Mouse (Mus musculus) kidney, adult 9 months (tissue): ENCODE data around the gene Bmp4.

Source experiments
- DNase-seq: peaks from one replicate; pipeline ENCODE4 v3.0.0; 2022

The Bmp4 gene

DNA sequence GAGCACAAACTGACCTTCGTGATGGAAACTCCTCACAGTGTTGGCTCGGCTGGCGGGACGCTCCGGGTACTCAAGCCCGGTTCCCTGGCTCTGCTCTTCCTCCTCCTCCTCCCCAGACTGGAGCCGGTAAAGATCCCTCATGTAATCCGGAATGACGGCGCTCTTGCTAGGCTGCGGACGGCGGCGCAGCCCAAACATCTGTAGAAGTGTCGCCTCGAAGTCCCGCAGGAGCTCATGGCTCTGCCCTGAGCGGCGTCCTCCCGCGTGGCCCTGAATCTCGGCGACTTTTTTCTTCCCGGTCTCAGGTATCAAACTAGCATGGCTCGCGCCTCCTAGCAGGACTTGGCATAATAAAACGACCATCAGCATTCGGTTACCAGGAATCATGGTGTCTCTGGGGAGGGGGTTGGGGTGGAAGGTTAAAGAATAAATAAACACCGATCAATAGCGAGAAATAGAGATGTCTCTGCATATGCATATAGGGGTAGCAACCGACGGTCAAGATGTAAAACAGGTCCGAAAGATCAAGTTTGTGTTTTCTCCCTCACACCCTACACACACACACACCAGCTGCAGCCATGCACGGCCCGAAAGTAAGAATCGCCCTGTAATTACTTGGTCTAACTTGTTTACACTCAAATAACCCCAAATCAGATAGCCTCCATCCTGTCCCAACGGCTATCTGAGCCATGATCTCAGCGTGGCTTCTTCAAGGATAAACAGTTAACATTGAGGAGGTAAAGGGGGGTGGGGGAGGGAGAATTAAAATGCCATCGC, 4.6 kb downstream of the Bmp4 start:
- DNase-seq: peak; percentile 42

DNA sequence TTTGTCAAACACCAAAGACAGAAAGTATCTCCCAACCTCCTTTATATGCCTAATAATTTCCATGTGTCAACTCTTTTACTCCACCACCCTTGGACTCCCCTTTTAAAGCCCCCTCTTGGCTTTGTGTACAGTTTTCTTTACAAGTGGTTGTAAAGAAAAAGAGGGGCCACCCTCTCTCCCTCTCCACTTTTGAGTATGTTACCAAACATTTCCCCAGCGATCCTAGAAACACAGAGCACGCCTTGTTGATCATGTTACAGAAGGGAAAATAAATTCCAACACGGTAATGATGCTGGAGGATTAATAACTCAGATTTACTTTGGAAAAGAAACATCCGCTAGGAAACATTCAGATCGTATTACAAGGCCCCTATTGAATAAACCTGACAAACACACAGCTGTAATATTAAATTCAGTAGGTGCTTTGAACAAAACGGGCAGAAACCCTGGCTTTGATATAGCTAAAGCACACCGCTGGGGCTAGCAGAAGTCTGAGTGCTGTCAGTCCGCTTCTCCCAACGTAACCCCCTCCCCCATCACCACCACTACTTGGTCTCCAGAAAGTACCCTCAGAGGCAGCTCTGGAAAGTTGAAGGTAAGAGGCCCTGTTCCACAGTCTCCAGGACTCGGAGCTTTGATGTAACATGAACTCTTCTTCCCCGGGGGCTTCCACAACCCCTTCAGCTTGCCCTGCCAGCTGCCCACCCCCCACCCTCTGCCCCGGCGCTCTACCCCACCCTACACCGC, 5.3 kb downstream of the Bmp4 start:
- peak; percentile 34 for DNase-seq

GRCm38 (mm10) chr14:46381457-46381856, 9.0 kb downstream of the Bmp4 start:
- no peak for DNase-seq

DNA sequence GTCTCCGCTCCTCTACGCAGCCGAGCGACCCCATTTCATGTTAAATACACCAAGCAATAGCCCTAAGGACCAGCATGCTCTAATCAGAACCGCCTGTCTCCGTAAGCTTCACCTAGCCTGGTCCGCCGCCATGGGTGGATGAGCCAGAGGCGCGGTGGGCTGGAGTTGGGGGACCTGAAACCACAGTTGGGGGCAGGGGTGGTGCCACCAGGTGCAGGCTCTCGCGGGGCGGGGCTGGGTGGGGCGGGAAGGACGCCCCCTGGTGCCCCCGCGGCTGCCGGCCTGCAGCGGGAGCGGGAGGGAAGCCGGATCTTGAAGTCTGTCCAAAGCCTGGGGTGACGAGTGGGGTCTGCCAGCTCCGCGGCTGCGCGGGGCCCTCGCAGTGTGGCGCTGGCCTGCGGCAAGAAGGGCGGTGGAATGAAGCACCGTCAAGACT, 10.2 kb downstream of the Bmp4 start:
- DNase-seq: peak; percentile 52

DNA sequence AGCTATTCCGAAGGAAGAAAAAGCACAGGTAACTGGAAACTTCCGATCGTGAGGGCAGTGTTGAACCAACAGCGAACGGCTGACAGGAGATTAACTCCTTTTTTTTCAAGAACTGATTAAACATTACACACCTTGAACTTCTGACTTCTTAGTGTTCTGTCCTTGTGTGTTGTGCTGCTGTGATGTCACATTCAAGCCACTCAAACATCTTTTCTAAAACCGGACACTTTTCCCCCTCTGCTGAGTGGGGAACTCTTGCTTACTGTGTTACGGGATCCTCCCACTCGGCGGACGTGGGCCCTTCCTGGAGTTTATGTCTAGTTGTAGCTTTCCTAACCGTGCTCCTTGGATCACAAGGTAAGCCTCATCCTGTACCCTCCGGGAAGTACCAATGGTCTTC, 11.2 kb downstream of the Bmp4 start, which contains the start of gene Gm15217:
TSS of gene Gm15217 (plus strand) at position 130 of the 400 bp plus-strand sequence.
- DNase-seq: peak; percentile 58

DNA sequence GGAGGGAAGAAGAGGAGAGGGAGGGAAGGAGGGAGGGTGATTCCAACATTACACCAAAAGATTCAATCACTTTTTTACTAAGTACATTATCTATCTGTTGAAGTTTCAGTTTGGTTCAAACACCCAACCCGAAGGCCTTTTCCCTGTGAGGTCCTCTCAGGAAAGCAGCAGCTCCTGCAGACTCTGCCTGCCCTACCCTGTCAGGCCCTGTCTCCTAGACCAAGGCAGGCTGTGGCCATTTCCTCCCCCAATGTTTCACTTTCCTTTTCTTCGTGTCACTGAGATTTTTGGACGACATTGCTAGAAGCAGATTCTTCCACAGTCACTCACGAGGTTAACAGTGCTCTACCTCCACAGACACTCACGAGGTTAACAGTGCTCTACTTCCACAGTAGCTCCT, 14.7 kb downstream of the Bmp4 start:
- no peak for DNase-seq

DNA sequence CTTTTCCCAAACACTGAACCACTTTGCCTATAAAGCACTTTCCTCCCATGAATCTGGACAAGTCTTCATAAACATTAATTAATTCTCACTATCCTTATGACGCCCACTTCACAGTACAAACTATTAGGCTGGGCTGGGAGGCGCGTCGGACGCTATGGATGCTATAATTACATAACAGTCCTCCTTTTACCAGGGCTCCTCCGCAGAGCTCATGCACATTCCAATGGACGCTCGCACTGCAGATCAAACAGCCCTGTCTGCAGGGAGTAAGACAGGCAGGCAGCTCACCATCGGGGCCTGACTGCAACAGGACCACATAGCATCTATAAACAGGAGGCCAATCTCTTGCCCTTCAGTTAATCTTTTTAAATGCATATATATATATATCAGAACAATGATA, 18.0 kb downstream of the Bmp4 start:
- no peak for DNase-seq

GRCm38 (mm10) chr14:46363209-46363608, 27.3 kb downstream of the Bmp4 start:
- DNase-seq: peak; percentile 42

GRCm38 (mm10) chr14:46357696-46358095, 32.8 kb downstream of the Bmp4 start:
- DNase-seq: no peak

GRCm38 (mm10) chr14:46357286-46357685, 33.2 kb downstream of the Bmp4 start:
- no peak for DNase-seq

DNA sequence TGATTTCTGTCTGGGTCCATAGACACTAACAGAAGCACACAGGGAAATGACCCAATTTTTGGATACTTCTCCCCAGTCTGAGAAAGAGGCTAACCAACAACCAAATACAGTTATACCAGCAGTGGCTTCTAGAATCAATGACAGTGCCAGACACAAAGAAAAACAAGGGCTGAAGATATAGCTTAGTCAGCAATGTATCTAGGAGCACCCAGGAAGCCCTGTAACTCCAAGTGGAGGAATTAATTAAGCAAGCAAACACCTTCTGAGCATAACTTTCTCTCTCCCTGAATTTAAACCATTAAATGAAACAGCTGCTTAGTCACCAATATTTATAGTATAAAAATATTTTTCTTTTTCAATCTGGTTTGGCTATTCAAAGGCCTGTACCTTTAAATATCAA, 45.7 kb downstream of the Bmp4 start:
- no peak for DNase-seq

DNA sequence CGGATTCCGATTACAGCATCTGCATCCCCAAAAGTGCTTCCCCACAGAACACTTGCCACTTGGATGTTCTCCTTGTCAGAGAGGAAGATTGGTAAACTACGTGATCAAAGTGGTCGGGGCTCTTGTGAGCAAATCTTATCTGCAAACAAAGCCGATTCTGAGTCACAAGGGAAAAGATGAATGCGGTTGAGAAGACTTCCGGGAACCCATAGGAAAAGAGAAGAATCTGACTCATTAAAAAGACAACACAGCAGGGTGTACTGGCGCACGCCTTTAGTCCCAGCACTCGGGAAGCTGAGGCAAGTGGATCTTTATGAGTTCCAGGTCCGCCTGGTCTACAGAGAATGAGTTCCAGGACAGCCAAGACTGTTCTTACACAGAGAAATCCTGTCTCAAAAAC, 51.7 kb downstream of the Bmp4 start:
- no peak for DNase-seq
